Mouse (Mus musculus) right cerebral cortex, postnatal 4 days (tissue): Measurements from ENCODE around the gene Shisal1.

Experiments
- DNase-seq: peaks from one replicate; pipeline ENCODE4 v3.0.0-alpha.2; 2022

Gene Shisal1

DNA sequence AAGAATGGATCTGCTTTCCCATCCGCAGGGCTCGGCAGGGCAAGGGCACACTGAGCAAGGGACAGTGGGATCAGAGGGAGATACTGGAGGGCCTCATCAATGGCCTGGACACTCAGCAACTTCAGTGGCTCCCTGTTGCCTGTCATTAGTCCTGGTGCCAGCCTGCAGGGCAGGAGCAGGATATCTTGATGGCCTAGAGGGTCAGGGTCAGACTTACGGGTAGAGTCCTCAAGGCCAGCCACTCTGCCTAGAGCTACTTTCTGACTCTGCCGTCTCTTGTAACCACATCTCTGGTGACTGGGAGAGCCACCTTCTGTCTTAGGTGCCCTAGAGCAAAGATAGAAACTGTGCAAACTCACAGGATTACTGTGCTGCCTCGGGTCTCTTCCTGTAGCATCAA, 23.1 kb downstream of the Shisal1 start:
- DNase-seq = no peak

DNA sequence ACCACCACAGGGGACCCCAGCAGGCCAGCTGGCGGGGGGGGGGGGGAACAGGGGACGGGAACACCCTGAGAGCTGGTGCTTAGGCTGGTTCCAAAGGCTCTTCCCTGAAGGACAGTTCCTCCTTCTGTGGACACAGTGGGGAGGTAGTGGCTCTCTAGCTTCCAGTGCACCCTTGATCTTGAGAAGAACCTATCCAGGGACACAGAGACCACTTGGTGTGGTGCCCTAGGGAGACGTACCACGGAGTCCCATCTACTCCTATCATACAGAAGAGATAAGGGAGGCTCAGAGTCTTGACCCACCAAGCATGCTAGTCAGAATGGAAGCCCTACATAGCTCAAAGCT, 28.7 kb downstream of the Shisal1 start:
- DNase-seq = no peak

DNA sequence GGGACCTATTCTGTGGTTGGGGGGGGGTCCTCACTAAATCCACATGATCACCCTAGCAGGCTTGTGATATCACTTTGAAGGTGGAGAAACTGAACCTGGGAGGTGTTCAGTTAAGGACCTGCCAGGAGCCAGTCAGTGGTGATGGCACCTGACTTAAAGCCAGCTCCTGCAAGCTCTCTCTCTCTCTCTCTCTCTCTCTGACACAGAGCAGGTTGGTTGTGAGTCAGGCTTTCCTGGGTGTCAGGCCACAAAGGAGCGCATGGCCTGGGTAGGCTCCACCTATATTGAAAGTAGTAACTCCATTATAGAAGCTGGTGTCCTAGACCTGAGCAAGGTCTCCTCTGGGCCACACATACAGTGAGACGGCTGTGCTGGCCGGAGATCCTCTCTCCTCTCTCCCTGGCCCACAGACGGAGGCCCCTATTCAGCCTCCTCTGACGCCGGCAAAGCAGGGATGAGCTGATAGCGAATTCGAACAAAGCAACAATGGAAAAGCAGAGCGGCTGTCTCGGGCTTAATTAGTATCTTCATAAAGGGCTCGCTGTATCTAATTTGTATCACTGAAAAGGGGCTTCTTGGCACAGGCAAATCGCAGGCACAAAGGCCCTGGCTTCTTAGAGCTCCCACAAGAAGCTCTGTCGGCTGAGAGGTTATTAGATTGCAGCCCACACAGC, 29.2 kb downstream of the Shisal1 start:
- DNase-seq = no peak

DNA sequence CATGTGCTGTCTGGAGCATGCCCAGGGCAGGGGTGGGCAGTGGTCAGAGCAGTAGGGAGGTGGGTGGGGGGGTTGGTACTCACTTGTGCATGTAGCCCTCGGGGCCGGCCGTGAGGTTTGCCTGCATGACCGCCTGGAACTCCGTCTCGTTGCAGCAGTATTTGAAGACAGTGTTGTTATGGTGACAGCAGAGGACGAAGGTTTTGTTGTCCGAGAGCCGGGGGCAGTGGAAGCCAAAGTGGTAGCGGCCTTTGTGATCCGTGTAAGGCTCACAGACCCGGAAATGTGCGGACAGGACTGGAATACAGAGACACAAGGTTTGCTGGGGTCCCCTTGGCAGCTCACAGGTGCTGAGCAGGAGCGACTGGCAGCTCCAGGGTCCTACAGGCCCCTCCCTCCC, 29.9 kb downstream of the Shisal1 start:
- no peak for DNase-seq

DNA sequence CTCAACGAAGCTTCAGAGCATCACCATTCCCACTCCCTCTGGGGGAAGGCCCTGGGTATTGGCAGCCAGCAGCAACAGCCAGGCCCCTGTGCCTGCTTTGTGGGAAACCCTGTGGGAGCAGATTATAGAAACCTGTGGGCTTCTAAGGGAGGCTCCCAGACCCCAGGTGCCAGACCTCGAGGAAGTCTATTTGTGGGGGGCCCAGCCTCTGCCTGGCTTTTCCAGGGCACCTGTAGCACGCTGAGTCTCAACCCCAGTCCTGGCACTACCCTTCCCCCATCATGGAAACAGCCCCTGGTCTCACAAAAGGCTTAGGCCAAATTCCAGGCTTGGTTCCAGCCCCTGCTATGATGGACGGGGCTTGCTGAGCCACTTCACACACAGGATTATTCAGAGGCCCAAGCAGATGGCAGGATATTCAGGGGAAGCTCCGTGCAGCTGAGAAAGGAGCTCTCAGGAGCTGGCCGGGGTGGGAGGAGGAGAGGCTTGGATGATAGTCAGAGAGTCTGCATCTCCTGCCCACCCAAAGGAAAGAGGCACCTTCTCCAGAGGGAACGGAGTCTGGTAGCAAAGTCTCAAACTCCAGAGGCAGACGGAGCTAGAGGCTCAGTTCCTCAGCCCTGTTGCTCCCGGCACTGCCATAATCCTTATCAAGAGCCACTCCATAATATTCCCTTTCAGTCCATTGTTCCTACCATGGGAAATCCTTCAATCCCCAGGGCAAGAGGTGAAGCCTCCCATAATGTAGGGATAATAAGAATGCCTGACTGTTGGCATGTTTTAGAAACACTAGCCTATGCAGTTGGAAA, 32.7 kb downstream of the Shisal1 start:
- DNase-seq = peak; percentile 55

DNA sequence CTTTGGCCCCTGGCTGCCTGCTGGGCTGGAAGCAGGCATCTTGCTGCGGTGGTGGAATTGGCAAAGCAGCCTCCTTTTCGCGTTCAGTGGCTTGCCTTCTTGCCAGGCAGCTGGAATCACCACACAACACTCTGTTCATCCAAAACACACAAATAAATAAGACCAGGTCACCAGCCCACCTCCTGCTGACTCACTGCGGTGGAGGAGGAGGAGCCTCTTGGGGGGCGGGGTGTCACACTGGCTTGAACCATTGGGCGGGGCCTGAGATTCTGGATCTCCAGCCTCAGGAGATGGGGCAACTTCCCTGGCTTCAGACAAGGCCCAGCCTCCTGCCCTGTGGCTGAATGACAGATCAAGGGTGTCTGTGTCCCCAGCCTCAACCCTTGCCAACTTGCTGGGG, 34.5 kb downstream of the Shisal1 start:
- no peak for DNase-seq

DNA sequence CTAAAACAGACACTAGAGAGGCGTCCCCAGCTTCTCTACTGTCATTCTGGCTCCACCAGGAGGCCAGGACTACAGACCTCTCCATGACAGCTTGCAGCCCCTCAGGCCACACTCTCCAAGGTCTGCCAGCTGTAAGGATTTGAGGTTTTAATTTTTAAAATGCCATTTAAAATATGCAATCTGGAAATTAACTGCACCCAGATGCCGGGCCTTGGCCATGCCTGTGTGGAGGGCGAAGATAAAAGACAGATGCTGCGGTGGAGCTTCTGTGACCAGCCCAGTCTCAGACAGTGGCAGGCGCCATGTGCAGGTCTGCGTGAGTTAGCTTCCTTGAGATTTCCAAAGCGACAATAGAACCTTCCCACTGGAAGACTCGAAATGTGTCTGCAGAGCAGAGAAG, 36.8 kb downstream of the Shisal1 start:
- DNase-seq = no peak

DNA sequence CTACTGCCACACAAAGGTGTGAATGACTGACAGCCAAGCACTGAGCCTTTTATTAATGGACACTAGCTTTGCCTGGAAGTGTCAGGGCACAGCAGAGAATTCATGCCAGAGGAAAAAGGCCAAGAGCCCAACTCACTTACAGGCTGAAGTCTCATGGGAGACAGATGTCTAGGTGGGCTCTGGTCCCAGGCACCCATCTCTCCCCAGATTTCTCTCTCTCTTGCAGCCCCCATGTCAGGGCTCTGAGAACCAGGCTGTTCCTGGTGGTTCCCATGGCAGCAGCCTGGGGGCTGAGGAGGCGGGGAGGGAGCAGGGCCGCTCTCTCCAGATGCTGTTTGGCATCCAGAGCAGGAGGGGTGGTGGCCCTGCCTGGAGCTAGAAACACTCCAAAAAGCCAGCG, 38.3 kb downstream of the Shisal1 start:
- peak; percentile 26 for DNase-seq

DNA sequence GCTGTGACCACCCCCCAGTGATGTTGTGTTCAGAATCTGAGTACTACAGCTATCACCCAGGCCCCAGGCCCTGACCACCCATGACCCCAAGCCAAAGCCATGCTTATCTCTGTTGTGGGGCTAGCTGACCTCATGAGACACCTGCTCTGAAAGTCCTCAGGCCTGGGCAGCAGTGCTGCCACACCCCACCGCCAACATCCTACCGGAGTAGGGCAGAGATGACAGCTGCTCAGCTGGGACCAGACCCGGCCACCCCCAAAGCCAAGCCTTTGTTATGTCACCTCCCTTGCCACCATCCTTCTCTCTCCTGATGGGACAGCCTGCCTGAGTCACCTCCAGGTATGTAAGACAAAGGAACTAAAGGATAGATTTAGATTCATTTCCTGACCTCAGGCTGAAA, 41.1 kb downstream of the Shisal1 start:
- DNase-seq = no peak

DNA sequence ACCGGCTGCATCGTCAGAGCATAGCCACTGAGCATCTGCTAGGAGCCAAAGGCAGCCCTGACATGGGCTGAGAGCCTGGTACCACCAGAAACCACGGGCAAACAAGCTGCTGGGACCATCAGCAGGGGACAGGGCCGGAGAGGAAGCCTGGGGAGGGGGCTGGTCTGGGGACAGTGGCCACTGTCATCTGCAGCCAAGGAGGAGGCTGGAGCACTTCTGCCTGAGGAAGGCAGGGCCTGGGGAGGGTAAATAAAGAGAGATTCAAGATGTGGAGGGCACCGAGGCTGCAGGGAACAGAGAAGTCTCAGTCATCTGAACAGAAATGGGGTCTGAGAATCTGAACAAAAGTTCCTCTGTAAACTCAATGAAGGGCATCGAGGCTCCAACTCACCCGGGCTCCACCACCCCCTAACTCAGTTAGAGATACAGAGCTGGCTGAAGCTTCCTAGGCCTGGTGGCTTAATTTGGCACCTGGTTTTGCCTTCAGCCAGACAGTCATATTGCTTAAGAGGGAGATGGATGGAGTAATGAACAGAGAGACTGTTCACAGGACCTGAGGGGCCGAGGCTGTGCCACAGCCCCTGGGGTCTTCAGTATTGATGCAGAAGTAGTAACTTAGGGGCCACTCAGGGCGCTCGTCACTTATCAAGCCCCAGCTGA, 43.3 kb downstream of the Shisal1 start:
- DNase-seq = no peak

DNA sequence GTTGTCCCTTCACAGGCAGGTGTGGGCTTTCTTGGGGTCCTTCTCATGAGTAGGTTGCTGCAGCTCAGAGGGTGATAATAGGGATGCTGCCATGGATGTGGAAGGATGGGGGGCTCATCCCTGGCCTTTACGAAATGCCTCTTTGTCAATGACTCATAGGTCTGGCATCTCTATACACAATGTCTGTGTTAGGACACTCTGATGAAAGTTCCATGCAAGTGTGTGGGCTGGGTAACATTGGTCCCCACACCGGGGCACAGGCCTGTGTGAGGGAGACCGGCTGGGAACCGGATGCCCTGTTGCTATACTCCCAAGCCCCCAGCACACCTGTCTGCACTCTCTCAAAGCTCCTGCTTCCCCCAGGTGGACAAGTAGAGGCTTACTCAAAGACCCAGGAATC, 48.3 kb downstream of the Shisal1 start:
- DNase-seq = no peak

DNA sequence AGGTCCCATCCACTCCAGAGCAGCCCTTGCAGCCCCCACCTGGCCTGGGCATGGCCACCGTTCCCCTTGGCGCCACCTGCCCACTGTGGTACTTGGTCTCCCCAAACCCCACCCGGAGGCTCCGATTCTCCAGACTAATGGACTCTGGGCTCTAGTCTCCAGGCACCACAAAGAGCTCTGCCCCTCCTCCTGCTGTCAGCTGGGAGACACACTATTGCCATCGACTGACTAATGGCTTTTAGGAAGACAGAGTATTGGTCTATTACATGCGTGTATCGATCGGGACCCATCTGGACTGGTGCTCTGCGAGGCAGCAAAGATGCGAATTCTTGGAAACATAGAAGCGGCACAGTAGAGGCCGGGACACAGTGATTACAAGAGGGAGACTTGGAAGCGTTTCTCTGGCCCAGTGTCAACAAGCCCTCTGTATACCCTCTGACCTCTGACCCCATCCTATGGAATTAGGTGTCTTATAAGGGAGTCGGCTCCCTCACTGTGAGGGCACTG, 49.2 kb downstream of the Shisal1 start:
- no peak for DNase-seq

DNA sequence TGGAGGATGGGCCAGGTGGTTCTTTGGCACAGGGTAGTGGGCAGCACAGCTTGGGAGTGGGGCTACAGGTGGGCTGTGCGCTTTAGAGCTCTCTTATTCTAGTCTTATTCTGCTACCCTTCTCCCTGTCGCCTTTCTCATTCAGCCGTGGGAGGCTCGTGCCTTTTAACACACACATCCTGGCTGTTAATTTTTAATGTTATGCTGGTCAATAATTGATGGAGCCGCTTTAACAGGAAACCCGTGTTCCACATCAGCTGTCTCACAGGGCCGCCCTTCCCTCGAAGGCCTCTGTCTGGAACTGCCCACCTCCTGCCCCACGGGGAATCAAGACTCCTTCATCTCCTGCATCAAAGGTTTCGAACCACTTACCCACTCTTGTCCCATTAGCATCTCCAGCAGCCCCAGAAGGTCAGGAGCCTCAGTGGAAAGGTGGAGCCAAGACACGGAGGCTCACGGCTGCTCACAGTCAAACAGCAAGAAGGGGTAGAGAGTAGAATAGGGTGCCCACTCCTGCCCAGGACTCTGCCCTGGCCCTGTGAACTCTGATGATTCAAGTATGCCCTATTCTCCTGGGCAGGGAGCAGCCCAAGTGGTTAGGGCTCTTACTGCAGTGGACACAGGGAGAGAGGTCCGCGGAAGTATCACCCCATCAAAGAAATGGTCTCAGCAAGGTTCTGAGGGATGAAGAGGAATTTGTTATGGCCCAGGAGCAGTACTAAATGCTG, 51.4 kb downstream of the Shisal1 start:
- DNase-seq = no peak

DNA sequence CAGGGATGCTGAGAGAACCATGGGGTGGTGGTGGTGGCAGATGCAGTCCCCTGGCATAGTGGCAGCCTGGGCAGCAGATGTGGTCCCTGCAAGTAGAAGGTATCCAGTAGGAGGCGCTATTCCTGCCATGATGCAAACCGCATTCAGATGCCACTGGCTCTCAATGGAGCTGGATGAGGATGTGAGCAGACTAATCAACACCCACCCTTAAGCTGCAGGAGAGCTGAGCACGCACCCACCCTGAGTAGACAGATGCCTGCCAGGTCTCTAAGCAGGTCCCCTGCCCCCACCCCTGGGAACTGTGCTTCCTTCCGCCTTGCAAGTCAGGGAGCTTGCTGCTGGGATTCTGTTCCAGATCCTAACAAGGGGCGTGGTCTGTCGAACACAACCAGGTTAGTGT, 53.6 kb downstream of the Shisal1 start:
- no peak for DNase-seq

DNA sequence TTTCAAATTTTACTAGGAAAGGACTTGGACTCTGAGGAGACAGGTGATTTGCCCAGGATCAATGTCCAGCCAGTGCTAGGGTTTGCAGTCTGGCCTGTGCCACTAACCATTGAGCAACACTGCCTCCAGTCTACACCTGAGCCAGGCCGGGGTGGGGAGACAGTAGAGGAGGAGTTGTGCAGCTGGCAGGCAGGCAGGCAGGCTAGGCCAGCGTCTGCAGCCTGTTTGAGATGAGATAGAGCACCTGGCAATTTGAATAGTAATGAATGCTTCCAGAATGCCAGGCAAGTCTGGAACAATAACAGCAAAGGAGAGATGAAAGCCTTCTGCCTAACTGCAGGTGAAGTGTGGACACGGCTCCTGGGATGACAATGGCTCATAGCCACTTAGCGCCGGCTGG, 54.1 kb downstream of the Shisal1 start:
- no peak for DNase-seq

DNA sequence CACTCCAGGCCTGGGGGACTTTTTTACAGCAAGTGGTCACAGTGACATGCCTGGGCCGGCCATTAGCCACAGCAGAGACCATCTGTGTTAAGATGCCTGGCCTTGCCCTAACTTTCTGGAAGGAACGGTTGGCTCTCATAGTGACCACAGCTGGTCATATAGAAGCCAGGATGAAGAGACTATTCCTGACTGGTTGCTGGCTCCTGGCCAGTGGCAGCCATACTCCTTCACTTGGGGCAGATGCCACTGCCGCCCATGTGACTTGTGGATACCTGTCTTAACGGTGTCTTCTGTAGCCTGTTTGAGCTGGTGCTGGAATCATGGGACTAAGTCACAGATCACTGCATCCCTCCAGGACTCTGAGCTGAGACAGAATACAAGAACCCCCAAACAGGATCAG, 54.8 kb downstream of the Shisal1 start:
- no peak for DNase-seq

DNA sequence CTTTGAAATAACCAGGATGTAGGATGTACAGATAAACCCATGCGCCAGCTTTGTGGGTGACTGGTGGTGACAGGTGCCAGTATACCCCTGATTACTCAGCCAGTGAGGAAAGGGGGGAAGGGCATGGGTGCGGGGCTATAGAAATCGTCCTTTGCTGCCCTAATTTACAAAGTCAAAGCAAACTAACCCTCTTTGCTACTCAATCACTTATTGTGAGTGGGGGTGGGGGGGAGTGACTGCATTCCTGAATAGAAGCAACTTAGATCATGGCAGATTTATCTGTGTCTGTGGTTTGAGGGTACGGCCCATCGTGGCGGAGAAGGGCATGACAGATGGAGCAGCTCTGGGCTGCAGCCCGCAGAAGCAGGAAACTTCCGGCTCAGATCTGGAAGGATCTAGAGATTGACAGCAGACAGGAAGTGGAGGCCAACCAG, 58.2 kb downstream of the Shisal1 start:
- no peak for DNase-seq

DNA sequence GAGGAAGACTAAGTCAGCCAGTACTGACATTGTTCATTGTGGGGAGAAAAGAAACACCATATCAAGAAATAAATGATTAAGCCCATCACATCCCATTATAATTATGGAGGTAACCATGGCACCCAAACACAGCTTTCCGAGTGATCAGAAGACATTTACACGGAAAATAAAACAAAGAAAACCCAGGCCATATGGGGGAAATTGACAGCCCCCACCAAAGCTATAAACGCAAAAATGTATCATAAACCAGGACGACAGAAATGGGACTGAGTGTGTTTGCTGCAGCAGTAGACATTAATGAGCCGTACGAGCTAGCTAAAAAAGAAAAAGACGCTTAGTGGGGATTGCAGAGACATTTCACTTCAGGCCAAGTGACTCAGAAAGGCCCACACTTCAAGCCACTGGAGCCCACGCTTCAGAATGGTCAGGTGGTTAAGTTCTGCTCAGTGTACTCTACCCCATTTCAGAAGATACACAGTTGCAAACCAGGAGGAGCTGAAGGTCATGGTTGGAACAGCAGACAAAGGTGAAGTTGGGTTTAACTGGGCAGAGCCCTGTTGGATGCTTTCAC, 60.8 kb downstream of the Shisal1 start:
- DNase-seq = no peak

DNA sequence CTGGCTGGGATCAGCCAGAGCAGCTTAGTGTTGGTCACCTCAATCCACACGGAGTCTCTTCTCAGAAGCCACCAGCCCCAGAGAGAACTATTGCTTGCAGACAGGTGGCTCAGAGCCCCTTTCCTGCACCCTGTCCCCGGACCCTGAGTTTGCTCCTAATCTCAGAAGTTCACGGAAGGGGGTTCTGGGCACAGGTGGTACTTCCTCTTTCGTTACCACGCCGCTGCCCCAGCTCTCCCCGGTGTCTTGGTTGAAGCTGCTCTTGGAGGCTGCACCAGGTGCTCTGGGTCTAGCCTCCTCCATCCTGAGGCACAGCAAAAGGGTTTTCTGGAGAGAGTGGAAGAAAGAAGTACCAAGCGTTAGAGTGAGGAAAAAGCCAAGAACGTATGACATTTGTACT, 62.8 kb downstream of the Shisal1 start:
- no peak for DNase-seq

DNA sequence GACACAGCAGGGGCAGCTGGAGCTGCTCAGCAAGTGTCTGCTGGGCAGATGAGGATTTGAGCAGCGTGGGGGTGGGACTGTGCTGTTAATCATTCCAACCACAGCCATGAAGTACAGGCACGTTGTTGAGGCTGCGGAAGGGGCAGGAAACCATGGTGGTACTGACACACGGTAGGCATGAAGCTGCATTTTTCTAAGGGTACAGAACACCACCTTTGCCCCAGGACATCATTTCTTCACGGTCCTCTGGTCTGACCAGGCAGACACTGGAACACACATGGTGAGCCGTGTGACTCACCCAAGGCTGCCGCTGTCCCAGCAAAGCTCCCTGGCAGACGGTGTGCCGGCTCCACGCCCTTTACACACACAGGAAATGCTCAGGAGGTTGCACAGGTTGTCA, 66.7 kb downstream of the Shisal1 start:
- no peak for DNase-seq

DNA sequence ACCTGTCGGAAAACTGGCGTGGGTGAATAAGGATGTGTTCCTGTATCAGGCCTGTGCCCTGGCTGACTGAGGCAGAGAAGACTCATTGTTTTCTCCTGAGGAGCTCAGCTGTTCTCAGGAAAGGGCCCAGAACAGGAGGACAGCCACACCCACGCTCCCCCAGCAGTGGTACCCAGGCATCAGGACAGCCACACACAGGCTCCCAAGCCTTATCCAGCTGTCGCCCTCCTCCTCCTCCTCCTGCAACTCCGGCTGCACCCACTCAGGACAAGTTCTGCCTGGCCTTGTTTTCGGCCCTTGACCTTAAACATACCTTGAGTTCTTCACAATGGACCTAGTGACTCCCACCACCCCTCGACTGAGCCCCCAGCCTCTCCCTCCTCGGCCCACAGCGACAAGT, 68.2 kb downstream of the Shisal1 start:
- DNase-seq = no peak

DNA sequence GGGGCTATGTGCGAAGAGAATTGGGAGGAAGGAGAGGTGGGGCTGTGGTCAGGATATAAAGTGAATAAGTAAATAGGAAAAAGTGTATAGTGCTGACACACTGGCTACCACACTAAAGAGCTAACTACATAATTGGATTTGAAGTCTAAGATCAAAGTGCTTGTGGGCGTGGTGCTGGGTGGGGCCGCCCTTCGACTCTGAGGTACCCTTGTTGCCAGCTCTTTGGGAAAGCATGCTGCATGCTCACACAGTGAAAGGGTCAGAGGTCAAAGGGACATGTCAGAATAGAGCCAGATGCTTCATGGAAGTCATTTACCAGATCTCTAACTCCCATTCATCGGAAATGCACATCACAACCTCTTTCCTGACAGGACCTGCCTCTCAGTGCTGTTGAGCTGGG, 74.1 kb downstream of the Shisal1 start:
- no peak for DNase-seq

DNA sequence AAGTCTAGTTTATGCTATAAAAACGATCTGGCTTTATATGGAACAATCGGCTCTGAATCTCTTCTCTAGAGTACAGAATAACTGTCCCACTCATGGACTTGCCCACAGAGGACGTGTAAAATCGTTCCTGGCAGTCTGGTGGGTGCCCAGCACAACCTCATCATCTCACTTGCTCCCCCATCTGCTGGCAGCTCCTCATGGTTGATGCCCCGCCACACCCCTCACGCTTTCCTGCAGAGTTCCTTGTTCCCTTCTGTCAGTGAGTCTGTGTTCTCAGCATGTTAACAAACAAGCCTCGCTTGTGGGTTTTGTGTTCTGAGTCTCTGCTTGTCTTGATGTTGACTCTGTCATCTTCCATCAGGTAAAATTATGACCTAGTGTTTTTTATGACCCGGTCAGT, 79.5 kb downstream of the Shisal1 start:
- no peak for DNase-seq
